Mouse (Mus musculus) heart, embryonic 14.5 days (tissue): ENCODE data around the gene Pim2. TPM values are rescaled to one million over a fixed set of nuclear protein-coding genes. Genes with fewer than 3 reads are reported as not detected.
A peak's percentile ranks its signal among the peaks of the same experiment; 100 is the strongest.

ENCODE experiments used
- ATAC-seq: fragments of 200-750 bp; cut with Nextera tagmentation; 2 replicates; pipeline ENCODE4 v1.8.0; 2017; ENCODE audit warnings: low read depth, moderate TSS enrichment; ENCODE audit not compliant: insufficient number of reproducible peaks, insufficient read depth, low FRiP score
- H3K27ac ChIP-seq, 2 experiments: fragments of 200-500 bp in 1 of 2; fragments of 300-500 bp in 1 of 2; sonication (generic) in 1 of 2; replicated peaks in 1 of 2; 2 replicates each; pipeline ENCODE4 v1.5.1; 2012 to 2014; ENCODE audit warnings: low read depth in 2 of 2, low read length in 2 of 2, control low read depth in 1 of 2, mild to moderate bottlenecking in 1 of 2, mixed read lengths in 1 of 2; ENCODE audit not compliant: control insufficient read depth in 1 of 2, insufficient read depth in 1 of 2
- H3K27me3 ChIP-seq: fragments of 300-500 bp; sonication (generic); 2 replicates; pipeline ENCODE4 v1.6.1; 2014; ENCODE audit warnings: mild to moderate bottlenecking, low read length, control low read depth; ENCODE audit not compliant: control insufficient read depth, insufficient read depth
- H3K36me3 ChIP-seq: fragments of 300-500 bp; sonication (generic); 2 replicates; pipeline ENCODE4 v1.6.1; 2014; ENCODE audit warnings: mild to moderate bottlenecking, control low read depth, low read length, mixed read lengths; ENCODE audit not compliant: control insufficient read depth, insufficient read depth
- H3K4me1 ChIP-seq, 2 experiments: fragments of 200-500 bp in 1 of 2; fragments of 300-500 bp in 1 of 2; sonication (generic) in 1 of 2; 2 replicates each; pipeline ENCODE4 v1.6.1; 2012 to 2014; ENCODE audit warnings: low read length in 2 of 2, control low read depth in 1 of 2, mixed read lengths in 1 of 2; ENCODE audit not compliant: control insufficient read depth in 2 of 2, insufficient read depth in 2 of 2
- H3K4me2 ChIP-seq: fragments of 300-500 bp; sonication (generic); 2 replicates; pipeline ENCODE4 v1.6.1; 2014; ENCODE audit warnings: mild to moderate bottlenecking, low read length
- H3K4me3 ChIP-seq, 2 experiments: fragments of 200-500 bp in 1 of 2; fragments of 300-500 bp in 1 of 2; sonication (generic) in 1 of 2; 2 replicates each; pipeline ENCODE4 v1.5.1; 2012 to 2014; ENCODE audit warnings: low read length in 2 of 2, mild to moderate bottlenecking in 2 of 2, control low read depth in 1 of 2, low read depth in 1 of 2, moderate library complexity in 1 of 2; ENCODE audit not compliant: control insufficient read depth in 1 of 2, insufficient read depth in 1 of 2
- H3K9ac ChIP-seq: fragments of 300-500 bp; sonication (generic); 2 replicates; pipeline ENCODE4 v1.6.1; 2014; ENCODE audit warnings: mild to moderate bottlenecking, low read length
- H3K9me3 ChIP-seq: fragments of 300-500 bp; sonication (generic); 2 replicates; pipeline ENCODE4 v1.6.1; 2016; ENCODE audit warnings: low read length, control low read depth; ENCODE audit not compliant: control insufficient read depth
- WGBS: fragments of 180-500 bp; shearing (Covaris S2); extraction: QIAGEN DNeasy Blood & Tissue Kit; methylation state at CpG from one replicate; pipeline ENCODE4 v1.1.7; 2014; 5-methylcytosine and 5-hydroxymethylcytosine counted together
- polyA plus RNA-seq: library from polyadenylated mRNA; unstranded; fragments of >200 nt; fragmentation: Nextera tagmentation; extraction: Ambion mirVana; gene quantifications from 2 replicates; pipeline ENCODE4 v1.2.1, GENCODE M21; 2014

Gene Pim2
- 3.8 and 4.9 TPM in 2 replicates for polyA plus RNA-seq

- H3K4me1 ChIP-seq, result peaks cover 3 to 7% of the 10 kb centered on the region in 2 experiments; a peak in 2 of 4 replicates
- peak; percentile 85 for ATAC-seq
- H3K27me3 ChIP-seq, result no peaks in the 10 kb centered on the region
- peak within 1 kb of the TSS; percentile 45 to 49 for H3K4me3 ChIP-seq
- no peak within 1 kb of the TSS for H3K27ac ChIP-seq
- no peaks in the 10 kb centered on the region for H3K9me3 ChIP-seq
- peak within 1 kb of the TSS; percentile 85 for H3K4me2 ChIP-seq
- H3K9ac ChIP-seq, result peak within 1 kb of the TSS; percentile 68
- H3K36me3 ChIP-seq, result peaks cover 25% of the 10 kb centered on the region
- 12% methylated on average over 37 of the region's 38 CpGs for WGBS
These were observed at the start of gene Pim2 for GRCm38 (mm10) chrX:7878007-7878419. Pim2 (plus strand) TSS chrX:7878262.

GRCm38 (mm10) chrX:7837146-7837545 lies 40.9 kb upstream of the Pim2 start:
- H3K4me3 ChIP-seq, result no peak overlapping the region
- H3K9ac ChIP-seq, result no peak overlapping the region
- no peaks in the 10 kb centered on the region for H3K9me3 ChIP-seq
- H3K4me1 ChIP-seq, result no peaks in the 10 kb centered on the region
- 54% methylated on average over 1 of the region's 1 CpGs for WGBS
- H3K4me2 ChIP-seq, result no peak overlapping the region
- no peaks in the 10 kb centered on the region for H3K27me3 ChIP-seq
- H3K36me3 ChIP-seq, result no peaks in the 10 kb centered on the region
- H3K27ac ChIP-seq, result no peak overlapping the region
- ATAC-seq, result no peak

DNA sequence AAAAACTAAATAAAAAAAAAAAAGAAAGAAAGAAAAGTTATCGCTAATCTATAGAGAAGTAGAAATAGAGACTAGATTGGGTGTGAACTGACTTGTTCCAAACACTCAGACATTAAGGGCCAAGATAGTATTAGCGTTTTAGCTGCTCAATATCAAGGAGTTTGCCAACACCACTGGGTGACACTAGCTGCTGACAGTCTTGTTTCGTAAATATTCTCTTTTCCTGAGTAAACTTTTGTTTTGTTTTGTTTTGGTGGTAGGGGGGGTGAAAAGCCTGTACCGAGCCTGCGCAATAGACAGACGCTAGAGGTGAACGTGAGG lies 37.3 kb upstream of the Pim2 start:
- Histone ChIP-seq H3K4me2 (peak overlapping the region; percentile 60), H3K4me1 (peaks cover 0 to 9% of the 10 kb centered on the region in 2 experiments; a peak in 2 of 4 replicates), H3K27ac (peak overlapping the region; percentile 87 to 89; a peak in 3 of 4 replicates), H3K4me3 (peak overlapping the region; percentile 53 to 68; a peak in 3 of 4 replicates), H3K9me3 (no peaks in the 10 kb centered on the region), H3K9ac (peak overlapping the region; percentile 46; the same call in 1 of the 2 replicates), H3K36me3 (no peaks in the 10 kb centered on the region), H3K27me3 (no peaks in the 10 kb centered on the region)
- 19% methylated on average over 7 of the region's 7 CpGs for WGBS
- no peak for ATAC-seq

DNA sequence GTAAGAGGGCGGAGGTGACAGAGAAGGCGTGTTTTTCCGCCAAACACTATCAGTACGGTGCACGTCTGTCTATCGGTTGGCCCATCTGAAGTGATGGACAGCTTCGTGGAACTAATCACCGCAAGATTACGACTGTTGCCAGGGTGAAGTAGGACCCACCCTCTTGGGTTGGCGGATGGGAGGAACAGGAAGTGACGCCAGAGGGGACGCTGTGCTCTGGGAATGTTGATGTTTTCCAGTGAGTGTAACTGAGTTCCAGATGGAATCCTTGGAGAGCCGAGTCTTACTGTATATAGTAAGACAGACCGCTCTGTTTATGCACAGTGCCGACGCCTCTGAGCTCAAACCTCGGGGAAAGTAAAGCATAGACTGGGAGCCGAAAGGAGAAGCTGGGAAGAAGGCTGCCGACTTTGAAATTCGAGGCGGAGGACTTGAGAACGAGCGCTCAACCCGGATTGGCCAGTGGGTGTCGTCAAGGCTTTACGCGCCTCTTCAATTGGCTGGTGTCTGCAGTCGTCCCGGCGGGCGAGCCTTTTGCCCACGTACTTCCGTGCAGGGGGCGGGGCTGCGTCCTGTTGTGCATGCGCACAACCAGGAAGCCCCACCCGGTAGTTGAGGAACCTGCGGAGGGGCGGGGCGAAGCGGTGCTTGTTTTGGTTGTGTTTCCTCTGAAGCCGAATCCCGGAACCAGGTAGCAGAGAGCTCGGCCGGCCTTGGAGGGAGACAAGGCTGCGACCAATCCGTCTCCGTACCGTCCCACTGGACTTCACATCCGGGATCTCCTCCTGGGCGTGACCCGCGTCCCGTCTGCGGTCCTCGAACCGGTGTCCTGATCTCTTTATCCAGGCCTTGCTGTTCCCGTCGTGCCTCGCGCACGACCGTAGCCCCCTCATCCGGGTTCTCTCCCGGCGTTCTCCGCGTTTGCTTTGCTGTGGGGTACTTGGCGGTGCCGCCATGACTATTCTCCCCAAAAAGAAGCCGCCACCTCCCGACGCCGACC lies 36.6 kb upstream of the Pim2 start, which contains the start of gene Otud5:
TSS of gene Otud5 (plus strand) at position 202 of the 1,000 bp plus-strand sequence.
- ATAC-seq, result peak; percentile 95
- 15% methylated on average over 68 of the region's 74 CpGs for WGBS

GRCm38 (mm10) chrX:7842318-7842717 lies 35.7 kb upstream of the Pim2 start:
- no peaks in the 10 kb centered on the region for H3K36me3 ChIP-seq
- 18% methylated on average over 28 of the region's 42 CpGs for WGBS
- no peak for ATAC-seq

More for the DNA sequence above, 36.6 kb upstream of the Pim2 start, which contains the start of gene Otud5:
- Histone ChIP-seq H3K36me3 (no peaks in the 10 kb centered on the region), H3K9ac (peak within 1 kb of the TSS; percentile 86), H3K4me3 (peak within 1 kb of the TSS; percentile 68 to 85), H3K4me2 (peak within 1 kb of the TSS; percentile 73), H3K9me3 (no peaks in the 10 kb centered on the region), H3K27me3 (no peaks in the 10 kb centered on the region), H3K27ac (peak within 1 kb of the TSS; percentile 89 to 96), H3K4me1 (peaks cover 0 to 10% of the 10 kb centered on the region in 2 experiments; a peak in 2 of 4 replicates)

DNA sequence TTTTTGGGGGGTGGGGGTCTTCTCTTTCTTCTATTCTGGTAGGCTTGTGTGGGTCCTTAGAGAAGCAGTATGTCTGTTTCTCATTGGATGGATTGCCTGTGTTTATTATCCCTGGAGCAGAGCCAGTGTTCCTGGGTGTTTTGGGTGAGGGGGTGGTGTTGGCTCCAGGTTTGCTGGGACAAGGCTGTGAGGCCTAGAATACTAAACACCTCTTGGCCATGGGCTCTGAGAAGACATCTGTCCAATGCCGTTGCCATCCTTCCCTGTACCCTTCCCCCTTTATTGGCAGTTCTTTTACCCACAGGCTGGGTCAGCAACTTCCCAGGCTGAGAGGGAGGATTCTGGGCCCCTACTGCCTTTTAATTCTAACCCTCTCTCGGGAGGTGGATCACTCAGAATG lies 30.2 kb upstream of the Pim2 start:
- no peak overlapping the region for H3K4me3 ChIP-seq
- H3K4me1 ChIP-seq, result peaks cover 0 to 9% of the 10 kb centered on the region in 2 experiments; a peak in 2 of 4 replicates
- ATAC-seq, result no peak
- H3K36me3 ChIP-seq, result peaks cover 9% of the 10 kb centered on the region; the same call in 1 of the 2 replicates
- no peak overlapping the region for H3K4me2 ChIP-seq
- no peaks in the 10 kb centered on the region for H3K27me3 ChIP-seq
- no peak overlapping the region for H3K27ac ChIP-seq
- H3K9ac ChIP-seq, result no peak overlapping the region
- WGBS, result 67% methylated on average over 2 of the region's 2 CpGs
- H3K9me3 ChIP-seq, result no peaks in the 10 kb centered on the region

More at GRCm38 (mm10) chrX:7842318-7842717, 35.7 kb upstream of the Pim2 start:
- Histone ChIP-seq H3K4me2 (peak overlapping the region; percentile 73), H3K9ac (peak overlapping the region; percentile 86), H3K27me3 (no peaks in the 10 kb centered on the region), H3K4me1 (peaks cover 0 to 10% of the 10 kb centered on the region in 2 experiments; a peak in 2 of 4 replicates), H3K9me3 (no peaks in the 10 kb centered on the region), H3K4me3 (peak overlapping the region; percentile 68 to 85), H3K27ac (peak overlapping the region; percentile 89 to 96)

DNA sequence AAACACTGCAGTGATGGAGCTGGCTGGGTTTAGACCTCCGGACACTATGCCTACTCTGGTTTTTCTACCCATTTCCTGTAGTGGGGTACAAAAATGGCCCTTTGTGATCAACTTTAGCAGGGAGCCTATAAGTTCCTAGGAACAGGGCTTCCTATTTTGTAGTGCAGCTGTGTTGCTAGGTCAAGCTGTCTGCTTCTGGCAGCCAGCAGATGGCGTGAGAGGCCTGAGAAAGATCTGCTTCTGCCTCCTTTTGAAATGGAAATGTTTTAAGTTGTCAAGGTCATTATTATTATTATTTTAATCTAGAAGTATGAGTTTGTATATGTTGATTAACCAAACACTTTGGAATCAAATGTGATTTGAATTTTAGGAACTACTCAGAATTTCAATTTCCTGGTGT lies 23.5 kb upstream of the Pim2 start:
- H3K4me2 ChIP-seq, result no peak overlapping the region
- no peaks in the 10 kb centered on the region for H3K9me3 ChIP-seq
- no peak overlapping the region for H3K4me3 ChIP-seq
- 41% methylated on average over 2 of the region's 2 CpGs for WGBS
- H3K4me1 ChIP-seq, result no peaks in the 10 kb centered on the region
- no peak overlapping the region for H3K9ac ChIP-seq
- H3K36me3 ChIP-seq, result peaks cover 16% of the 10 kb centered on the region; the same call in 1 of the 2 replicates
- no peak for ATAC-seq
- no peaks in the 10 kb centered on the region for H3K27me3 ChIP-seq
- H3K27ac ChIP-seq, result no peak overlapping the region
